Comparison of ENCODE assay signal across 18 mouse cellular contexts in genomic region chr10:17654308-17654858, GRCm38 (mm10).
A peak's percentile ranks its signal among the peaks of the same experiment; 100 is the strongest.
DNase-seq lines count a peak whose midpoint lies in the region; ATAC-seq and TF ChIP-seq lines count a peak whose summit lies in the region.
"Had no signal": no experiment of that assay in that cellular context is flagged by ENCODE, and none has a peak within 500 bp of the region (broad histone marks: within the 10 kb centered on the region; RNA-seq: fewer than 3 reads in every experiment).

No protein-coding gene starts in this region.

- ATAC-seq in intestine, embryonic 14.5 days (replicated peaks; ENCODE audit: low FRiP score, low TSS enrichment, low read depth), result no peak; the same call in 1 of the 2 replicates
- ATAC-seq in stomach, postnatal 0 days (ENCODE audit: low FRiP score, low TSS enrichment), result peak; percentile 61
- ATAC-seq: hindbrain, embryonic 16.5 days; liver, embryonic 12.5 days had no signal

- no peak overlapping the region for H3K4me2 ChIP-seq in intestine, embryonic 14.5 days (ENCODE audit: low read length)
- H3K4me2 ChIP-seq in stomach, postnatal 0 days (replicated peaks; ENCODE audit: low read depth), result no peak overlapping the region
- H3K4me2 ChIP-seq: limb, embryonic 13.5 days; liver, embryonic 12.5 days; midbrain, embryonic 12.5 days had no signal

- H3K4me3 ChIP-seq in intestine, embryonic 14.5 days (ENCODE audit: low read depth, low read length), result no peak overlapping the region
- no peak overlapping the region for H3K4me3 ChIP-seq in stomach, postnatal 0 days (ENCODE audit: low read depth, low read length)
- H3K4me3 ChIP-seq in cerebellum, adult 2 months (replicated peaks; ENCODE audit: insufficient read depth, low read depth, low read length), result no peak overlapping the region
- H3K4me3 ChIP-seq: gastrocnemius, adult 2 months; hindbrain, embryonic 10.5 days; limb, embryonic 13.5 days; liver, embryonic 12.5 days; midbrain, embryonic 12.5 days had no signal

- no peak overlapping the region for H3K9ac ChIP-seq in intestine, embryonic 14.5 days (ENCODE audit: low read length)
- no peak overlapping the region for H3K9ac ChIP-seq in stomach, postnatal 0 days (ENCODE audit: low read length)
- H3K9ac ChIP-seq: limb, embryonic 13.5 days; liver, embryonic 12.5 days; midbrain, embryonic 12.5 days had no signal

- no peak for TF ChIP-seq CTCF in stomach, postnatal 0 days (IDR thresholded peaks at IDR 0.05; ENCODE audit: low read depth)
- no peak for TF ChIP-seq CTCF in cerebellum, adult 2 months (IDR thresholded peaks at IDR 0.05; ENCODE audit: borderline replicate concordance, insufficient read depth, low read depth, low read length)

- H3K9me3 ChIP-seq in intestine, embryonic 14.5 days (ENCODE audit: control insufficient read depth, low read length), result no peaks in the 10 kb centered on the region
- no peaks in the 10 kb centered on the region for H3K9me3 ChIP-seq in stomach, postnatal 0 days (ENCODE audit: control insufficient read depth, low read length)
- H3K9me3 ChIP-seq: hindbrain, embryonic 10.5 days; limb, embryonic 13.5 days; liver, embryonic 12.5 days; midbrain, embryonic 12.5 days had no signal

- 61% methylated on average over 2 of the region's 2 CpGs for WGBS in intestine, embryonic 14.5 days
- WGBS in stomach, postnatal 0 days, result 44% methylated on average over 2 of the region's 2 CpGs
- WGBS in cerebellum, adult 2 months, result 54% methylated on average over 2 of the region's 2 CpGs

- peaks cover 3% of the 10 kb centered on the region for H3K4me1 ChIP-seq in intestine, embryonic 14.5 days (replicated peaks; ENCODE audit: control insufficient read depth, insufficient read depth, low read length)
- H3K4me1 ChIP-seq in stomach, postnatal 0 days (replicated peaks; ENCODE audit: control insufficient read depth, insufficient read depth), result no peaks in the 10 kb centered on the region
- H3K4me1 ChIP-seq in cerebellum, adult 2 months (ENCODE audit: control insufficient read depth, insufficient read depth, low read length), result no peaks in the 10 kb centered on the region

- TF ChIP-seq EP300 in stomach, postnatal 0 days (optimal IDR thresholded peaks at IDR 0.05), result no peak

- H3K27ac ChIP-seq in intestine, embryonic 14.5 days (ENCODE audit: low read depth), result no peak overlapping the region
- H3K27ac ChIP-seq in stomach, postnatal 0 days (replicated peaks), result no peak overlapping the region
- H3K27ac ChIP-seq in cerebellum, adult 2 months (ENCODE audit: insufficient read depth, low read length), result no peak overlapping the region
- H3K27ac ChIP-seq: gastrocnemius, adult 2 months; hindbrain, embryonic 10.5 days; limb, embryonic 13.5 days; liver, embryonic 12.5 days; midbrain, embryonic 12.5 days had no signal

- peak; percentile 15 to 25 for DNase-seq in adrenal gland, postnatal 36 days
- no peak for DNase-seq in adrenal gland, postnatal 10 days
- peak; percentile 74 for DNase-seq in A20 (ENCODE audit: low read depth, low spot score)
- peak; percentile 47 for DNase-seq in intestine, embryonic 14.5 days (ENCODE audit: low spot score)
- DNase-seq in stomach, postnatal 0 days (ENCODE audit: low spot score), result peak; percentile 29
- DNase-seq in cerebellum, adult 2 months, result no peak
- DNase-seq in thymus, postnatal 36 days, result no peak
- DNase-seq: cerebellum, adult 9-10 months; gastrocnemius, adult 2 months; kidney, postnatal 4 days; lung, adult 2 months; right cerebral cortex, postnatal 25 days; thymus, postnatal 25 days had no signal

- H3K36me3 ChIP-seq in intestine, embryonic 14.5 days (ENCODE audit: control insufficient read depth, insufficient read depth, low read length), result no peaks in the 10 kb centered on the region
- no peaks in the 10 kb centered on the region for H3K36me3 ChIP-seq in stomach, postnatal 0 days (ENCODE audit: control insufficient read depth, insufficient read depth, low read length)
- H3K36me3 ChIP-seq: hindbrain, embryonic 10.5 days; limb, embryonic 13.5 days; liver, embryonic 12.5 days; midbrain, embryonic 12.5 days had no signal

- H3K27me3 ChIP-seq in intestine, embryonic 14.5 days (replicated peaks; ENCODE audit: control insufficient read depth, insufficient read depth, low read length), result no peaks in the 10 kb centered on the region
- no peaks in the 10 kb centered on the region for H3K27me3 ChIP-seq in stomach, postnatal 0 days (ENCODE audit: control insufficient read depth, insufficient read depth, low read length)
- no peaks in the 10 kb centered on the region for H3K27me3 ChIP-seq in cerebellum, adult 2 months (ENCODE audit: control insufficient read depth, insufficient read depth, low read length)
- H3K27me3 ChIP-seq: limb, embryonic 13.5 days; midbrain, embryonic 12.5 days had no signal

- TF ChIP-seq POLR2A in cerebellum, adult 2 months (IDR thresholded peaks at IDR 0.05; ENCODE audit: borderline replicate concordance, insufficient read depth, low read length), result no peak

Comparison
In these comparisons a context has a peak if more than half of its experiments do, and no peak if none do; other contexts are left out.
1. DNase-seq: peak in adrenal gland, postnatal 36 days (2 of 2), A20 (single experiment), intestine, embryonic 14.5 days (single experiment) and stomach, postnatal 0 days (single experiment); none in adrenal gland, postnatal 10 days (single experiment), cerebellum, adult 2 months (0 of 2) and thymus, postnatal 36 days (0 of 2).